Mouse (Mus musculus) monocyte, adult 5-6 weeks (primary cell): Measurements from ENCODE around the gene Rab37. TPM values are rescaled to one million over a fixed set of nuclear protein-coding genes. Genes with fewer than 3 reads are reported as not detected.
A peak's percentile ranks its signal among the peaks of the same experiment; 100 is the strongest.

Source experiments
- ATAC-seq: fragments of 153-309, 156-312 bp; replicated peaks from 2 replicates; pipeline ENCODE4 v1.8.0; 2017; ENCODE audit warnings: mild to moderate bottlenecking; ENCODE audit not compliant: low TSS enrichment, insufficient number of reproducible peaks, severe bottlenecking, poor library complexity, low FRiP score
- total RNA-seq: library from RNA; stranded (forward); fragments of 200-1000, 200-491, 200-594 nt; gene quantifications from 3 replicates; pipeline ENCODE4 v1.2.3, GENCODE M21; 2017

Gene Rab37
- total RNA-seq, result 31.7 to 64.8 TPM (median 33.2 TPM) in 3 replicates

GRCm38 (mm10) chr11:115091362-115091901, at the start of gene Rab37:
Gene Rab37 (plus strand): TSS chr11:115091431.
- ATAC-seq, result no peak

- peak; percentile 64 for ATAC-seq
These were observed 43.0 kb upstream of the Rab37 start, which contains the start of gene Cd300ld3 for GRCm38 (mm10) chr11:115048259-115048658. Gene Cd300ld3 (minus strand): TSS chr11:115048409.

GRCm38 (mm10) chr11:115049282-115049895, 41.8 kb upstream of the Rab37 start:
- ATAC-seq, result peak; percentile 28

GRCm38 (mm10) chr11:115052206-115052605, 39.0 kb upstream of the Rab37 start:
- no peak for ATAC-seq

- no peak for ATAC-seq
These were observed 38.2 kb upstream of the Rab37 start for GRCm38 (mm10) chr11:115052991-115053390.

- ATAC-seq, result peak; percentile 78
These were observed 36.7 kb upstream of the Rab37 start for GRCm38 (mm10) chr11:115054537-115054936.

GRCm38 (mm10) chr11:115058701-115059100, 32.5 kb upstream of the Rab37 start:
- ATAC-seq, result 0 out of 2 replicates have a peak, but pooled peaks have one; percentile 14

- peak; percentile 73 for ATAC-seq
These were observed 31.4 kb upstream of the Rab37 start for GRCm38 (mm10) chr11:115059797-115060196.

GRCm38 (mm10) chr11:115062077-115062476, 29.2 kb upstream of the Rab37 start, which contains the start of gene Cd300e:
Gene Cd300e (minus strand): TSS chr11:115062177.
- ATAC-seq, result no peak

- ATAC-seq, result peak; percentile 28
These were observed 24.5 kb upstream of the Rab37 start for GRCm38 (mm10) chr11:115066768-115067167.

GRCm38 (mm10) chr11:115071015-115071551, 20.1 kb upstream of the Rab37 start:
- ATAC-seq, result no peak

GRCm38 (mm10) chr11:115071631-115072294, 19.5 kb upstream of the Rab37 start:
- peak; percentile 66 for ATAC-seq

GRCm38 (mm10) chr11:115073002-115073401, 18.2 kb upstream of the Rab37 start:
- no peak for ATAC-seq

- no peak for ATAC-seq
These were observed 15.8 kb upstream of the Rab37 start for GRCm38 (mm10) chr11:115075407-115075806.

- no peak for ATAC-seq
These were observed 15.4 kb upstream of the Rab37 start for GRCm38 (mm10) chr11:115075859-115076258.

- peak; percentile 7; the same call in 1 of the 2 replicates for ATAC-seq
These were observed 13.8 kb upstream of the Rab37 start for GRCm38 (mm10) chr11:115077436-115077835.

GRCm38 (mm10) chr11:115078680-115079079, 12.6 kb upstream of the Rab37 start:
- ATAC-seq, result no peak

GRCm38 (mm10) chr11:115080886-115081285, 10.3 kb upstream of the Rab37 start:
- ATAC-seq, result peak; percentile 71

- ATAC-seq, result no peak
These were observed 9.9 kb upstream of the Rab37 start for GRCm38 (mm10) chr11:115081373-115081772.

GRCm38 (mm10) chr11:115082196-115082595, 9.0 kb upstream of the Rab37 start:
- no peak for ATAC-seq
